Mouse (Mus musculus) heart, embryonic 13.5 days (tissue): ENCODE measurements around the gene Epha4. TPM values are rescaled to one million over a fixed set of nuclear protein-coding genes. Genes with fewer than 3 reads are reported as not detected.
A peak's percentile ranks its signal among the peaks of the same experiment; 100 is the strongest.

ENCODE experiments used
- ATAC-seq: fragments of 200-750 bp; cut with Nextera tagmentation; 2 replicates; pipeline ENCODE4 v1.8.0; 2017; ENCODE audit warnings: moderate TSS enrichment; ENCODE audit not compliant: insufficient number of reproducible peaks, low FRiP score, low TSS enrichment; ENCODE audit errors: extremely low read depth
- H3K27ac ChIP-seq: fragments of 300-500 bp; sonication (generic); replicated peaks from 2 replicates; pipeline ENCODE4 v1.5.1; 2015; ENCODE audit warnings: moderate library complexity, mild to moderate bottlenecking, inconsistent platforms
- H3K27me3 ChIP-seq: fragments of 300-500 bp; sonication (generic); replicated peaks from 2 replicates; pipeline ENCODE4 v1.6.1; 2015; ENCODE audit warnings: mild to moderate bottlenecking, inconsistent platforms
- H3K36me3 ChIP-seq: fragments of 300-500 bp; sonication (generic); 2 replicates; pipeline ENCODE4 v1.6.1; 2015; ENCODE audit warnings: mild to moderate bottlenecking, inconsistent platforms
- H3K4me1 ChIP-seq: fragments of 300-500 bp; sonication (generic); 2 replicates; pipeline ENCODE4 v1.6.1; 2015; ENCODE audit warnings: inconsistent platforms
- H3K4me2 ChIP-seq: fragments of 300-500 bp; sonication (generic); 2 replicates; pipeline ENCODE4 v1.6.1; 2015; ENCODE audit warnings: inconsistent platforms, mild to moderate bottlenecking, moderate library complexity
- H3K4me3 ChIP-seq: fragments of 300-500 bp; sonication (generic); 2 replicates; pipeline ENCODE4 v1.5.1; 2015; ENCODE audit warnings: moderate library complexity, mild to moderate bottlenecking, inconsistent platforms
- H3K9ac ChIP-seq: fragments of 300-500 bp; sonication (generic); 2 replicates; pipeline ENCODE4 v1.6.1; 2015; ENCODE audit warnings: inconsistent platforms, mild to moderate bottlenecking, moderate library complexity
- H3K9me3 ChIP-seq: fragments of 300-500 bp; sonication (generic); 2 replicates; pipeline ENCODE4 v1.6.1; 2016; ENCODE audit warnings: inconsistent platforms
- WGBS: fragments of 180-500 bp; shearing (Covaris S2); methylation state at CpG from one replicate; pipeline ENCODE4 v1.1.7; 2015; ENCODE audit warnings: mixed read lengths; 5-methylcytosine and 5-hydroxymethylcytosine counted together
- polyA plus RNA-seq: library from polyadenylated mRNA; unstranded; fragments of >200 nt; fragmentation: Nextera tagmentation; extraction: Ambion mirVana; gene quantifications from 2 replicates; pipeline ENCODE4 v1.2.1, GENCODE M21; 2015

The Epha4 gene
- polyA plus RNA-seq, 1 experiment from 2014 or later: 6.0 TPM

DNA sequence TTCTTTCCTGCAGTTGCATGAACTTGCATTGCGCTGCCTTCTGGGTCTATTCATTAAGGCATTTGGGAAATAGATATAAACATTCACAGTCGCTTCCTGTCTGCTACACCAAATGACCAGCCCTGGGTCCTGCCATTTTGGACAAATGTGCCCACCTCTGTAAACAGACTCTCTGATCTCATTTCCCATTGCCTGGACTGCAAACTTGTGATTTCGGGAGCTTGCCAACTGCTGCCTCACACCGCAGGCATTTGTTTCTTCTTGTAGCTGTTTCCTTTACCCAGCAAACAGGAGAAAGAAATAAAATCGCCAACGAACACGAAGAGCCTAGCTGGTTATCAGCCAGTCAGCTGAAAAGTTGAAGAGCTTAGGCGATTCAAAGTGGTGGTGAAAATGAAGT lies 10.2 kb upstream of the Epha4 start:
- H3K4me1 ChIP-seq: peaks cover 8% of the 10 kb centered on the region; the same call in 1 of the 2 replicates
- no peak overlapping the region for H3K4me3 ChIP-seq
- WGBS: 47% methylated on average over 8 of the region's 8 CpGs
- no peaks in the 10 kb centered on the region for H3K36me3 ChIP-seq
- H3K27ac ChIP-seq: no peak overlapping the region
- no peak overlapping the region for H3K9ac ChIP-seq
- ATAC-seq: no peak
- no peaks in the 10 kb centered on the region for H3K27me3 ChIP-seq
- H3K4me2 ChIP-seq: no peak overlapping the region
- no peaks in the 10 kb centered on the region for H3K9me3 ChIP-seq

DNA sequence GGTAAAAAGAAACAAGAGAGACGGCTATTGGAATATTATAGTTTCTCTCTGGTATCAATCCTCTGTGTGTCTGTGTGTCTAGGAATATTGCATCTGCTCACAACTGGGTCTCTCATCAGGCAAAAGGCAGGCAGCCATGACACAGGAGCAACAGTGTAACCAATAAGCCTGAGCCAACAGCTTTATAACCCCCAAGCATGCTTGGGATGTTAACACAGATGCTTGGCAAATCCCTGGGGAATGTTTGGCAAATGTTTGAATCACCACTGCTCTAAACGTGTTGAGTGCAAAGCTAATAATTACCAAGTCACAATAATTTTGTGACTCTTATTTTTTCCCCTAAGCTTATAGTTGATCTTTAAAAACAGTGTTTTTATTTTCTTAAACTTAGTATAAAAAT lies 8.5 kb upstream of the Epha4 start:
- peaks cover 8% of the 10 kb centered on the region; the same call in 1 of the 2 replicates for H3K4me1 ChIP-seq
- no peak overlapping the region for H3K4me2 ChIP-seq
- H3K9ac ChIP-seq: no peak overlapping the region
- ATAC-seq: no peak
- H3K27me3 ChIP-seq: no peaks in the 10 kb centered on the region
- H3K36me3 ChIP-seq: no peaks in the 10 kb centered on the region
- 78% methylated on average over 2 of the region's 2 CpGs for WGBS
- no peak overlapping the region for H3K4me3 ChIP-seq
- H3K9me3 ChIP-seq: no peaks in the 10 kb centered on the region
- no peak overlapping the region for H3K27ac ChIP-seq

DNA sequence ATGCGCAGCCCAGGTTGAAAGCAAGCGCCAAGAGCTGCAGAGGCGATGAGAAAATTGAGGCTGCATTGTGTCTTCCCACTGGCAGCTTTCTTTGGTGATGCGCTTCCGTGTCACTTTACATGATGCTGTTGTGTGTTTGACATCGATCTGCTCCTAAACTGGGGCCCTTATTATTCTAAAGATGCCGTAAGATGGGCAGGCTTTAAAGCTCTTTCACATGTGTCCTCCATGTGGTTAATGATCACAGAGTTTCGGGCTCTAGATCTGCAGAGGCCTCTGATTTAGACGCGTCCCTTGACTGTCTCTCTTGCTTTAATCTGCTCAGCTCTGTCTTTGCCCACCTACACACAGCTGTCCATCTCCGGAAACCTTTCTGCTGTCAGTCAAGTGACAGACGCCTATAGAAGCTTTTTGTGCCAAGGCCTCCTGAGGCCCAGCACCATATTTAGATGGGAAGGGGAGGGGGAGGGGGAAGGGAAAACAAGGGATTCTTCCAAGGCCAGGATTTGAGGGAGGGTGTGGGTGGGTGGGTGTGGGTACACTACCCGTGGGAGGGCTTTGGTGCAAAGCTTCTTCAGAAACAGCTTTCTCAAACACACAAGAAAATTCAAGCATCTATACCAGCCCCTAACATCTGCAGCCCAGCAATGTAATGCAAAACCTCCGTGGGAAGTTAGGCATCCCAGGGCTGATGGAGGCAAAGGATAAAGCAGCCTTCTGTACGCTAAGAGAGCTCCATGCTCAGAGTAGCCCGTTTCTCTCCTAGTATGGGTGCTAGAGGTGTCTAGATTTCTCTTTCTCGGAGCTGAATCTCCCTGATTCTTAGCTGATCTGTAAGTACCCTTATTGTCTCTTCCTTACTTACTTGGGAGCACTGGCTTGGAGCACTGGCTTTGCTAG lies 7.0 kb upstream of the Epha4 start:
- Histone ChIP-seq H3K4me2 (peak overlapping the region; percentile 42), H3K9me3 (no peaks in the 10 kb centered on the region), H3K9ac (peak overlapping the region; percentile 44; the same call in 1 of the 2 replicates), H3K27ac (no peak overlapping the region), H3K4me1 (peaks cover 9% of the 10 kb centered on the region; the same call in 1 of the 2 replicates), H3K27me3 (peaks cover 11% of the 10 kb centered on the region), H3K36me3 (no peaks in the 10 kb centered on the region), H3K4me3 (no peak overlapping the region)
- WGBS: 31% methylated on average over 16 of the region's 17 CpGs
- ATAC-seq: no peak

DNA sequence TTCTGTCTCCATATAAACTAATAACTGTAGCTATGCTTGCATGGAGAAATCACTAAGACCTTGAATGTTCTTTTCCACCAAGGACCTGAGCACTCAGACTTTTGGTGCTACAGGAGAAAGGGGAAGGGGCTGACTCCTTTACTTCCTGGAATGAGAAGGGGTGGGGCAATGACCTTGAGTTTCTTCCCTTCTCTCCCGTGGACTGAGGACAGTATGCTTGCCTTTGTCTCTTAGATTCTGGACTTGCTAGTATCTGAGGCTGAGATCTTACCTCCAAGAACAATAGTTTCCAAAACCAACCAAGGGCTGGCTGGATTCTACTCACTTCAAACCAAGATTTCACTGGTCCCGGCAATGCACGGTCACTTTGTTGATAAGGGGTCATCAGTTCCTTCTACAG lies 3.8 kb upstream of the Epha4 start:
- WGBS: 48% methylated on average over 3 of the region's 3 CpGs
- H3K27ac ChIP-seq: no peak overlapping the region

DNA sequence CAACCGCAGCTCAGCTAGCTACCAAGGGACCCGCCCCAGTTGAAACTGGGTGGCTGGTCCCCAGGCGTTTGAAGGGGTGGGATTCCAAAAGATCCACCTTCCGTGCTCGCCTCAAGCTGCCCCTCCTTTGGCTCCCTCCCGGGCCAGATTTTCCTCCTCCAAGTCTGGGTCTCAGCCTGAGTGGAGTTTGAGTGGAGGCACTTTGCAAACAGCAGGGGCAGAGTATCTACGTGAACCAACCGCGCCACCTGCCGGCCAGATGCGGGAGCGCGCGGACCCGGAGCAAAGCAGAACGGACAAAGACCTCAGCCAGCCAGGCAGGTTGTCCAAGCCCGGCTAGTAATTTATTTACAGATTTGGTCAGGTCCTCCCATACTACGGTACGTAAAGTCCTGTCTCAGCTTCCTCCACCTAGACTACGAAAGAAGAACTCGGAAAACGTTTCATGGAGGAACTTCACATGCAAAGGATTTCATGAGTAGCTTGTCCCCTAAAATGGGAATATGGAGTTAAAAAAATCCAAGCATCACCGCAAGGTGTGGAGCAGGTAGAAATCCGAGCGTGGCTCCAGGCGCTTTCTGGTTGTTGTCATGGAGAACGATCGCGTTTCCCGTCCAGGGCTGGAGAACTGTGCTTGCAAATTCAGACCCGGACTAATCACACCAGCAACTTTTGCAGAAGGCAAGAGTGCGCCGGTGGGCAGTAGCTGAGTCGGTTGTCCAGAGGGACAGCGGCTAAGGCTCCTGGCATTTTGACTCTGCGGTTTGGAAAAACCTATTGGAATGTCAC lies 1.5 kb upstream of the Epha4 start:
- ATAC-seq: peak; percentile 37; the same call in 1 of the 2 replicates
- peak overlapping the region; percentile 97 for H3K4me2 ChIP-seq
- H3K36me3 ChIP-seq: no peaks in the 10 kb centered on the region
- H3K27ac ChIP-seq: no peak overlapping the region
- H3K9ac ChIP-seq: peak overlapping the region; percentile 81
- H3K4me3 ChIP-seq: peak overlapping the region; percentile 75
- H3K9me3 ChIP-seq: no peaks in the 10 kb centered on the region
- H3K4me1 ChIP-seq: peaks cover 24% of the 10 kb centered on the region
- WGBS: 2% methylated on average over 36 of the region's 36 CpGs
- H3K27me3 ChIP-seq: peaks cover 18% of the 10 kb centered on the region

More for the DNA sequence above, 3.8 kb upstream of the Epha4 start:
- Histone ChIP-seq H3K27me3 (peaks cover 14% of the 10 kb centered on the region), H3K4me1 (peaks cover 13% of the 10 kb centered on the region; the same call in 1 of the 2 replicates), H3K4me3 (no peak overlapping the region), H3K4me2 (no peak overlapping the region), H3K9me3 (no peaks in the 10 kb centered on the region), H3K36me3 (no peaks in the 10 kb centered on the region), H3K9ac (no peak overlapping the region)
- ATAC-seq: no peak

DNA sequence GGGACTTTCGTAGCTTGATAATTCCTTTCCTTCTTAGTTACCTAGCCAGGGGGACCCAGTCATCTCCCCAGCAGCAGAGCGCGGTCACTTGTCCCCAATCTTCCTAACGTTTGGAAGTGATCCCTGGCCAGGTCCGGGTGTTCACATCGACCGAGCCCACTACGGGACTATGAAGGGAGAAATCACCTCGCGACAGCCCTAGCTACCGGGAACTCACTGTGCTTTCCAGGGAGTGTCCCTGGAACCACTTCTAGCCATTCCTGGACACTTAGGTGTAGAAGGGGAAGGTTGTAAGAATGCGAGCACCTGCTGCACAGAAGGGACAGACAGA lies 728 bp upstream of the Epha4 start:
- Histone ChIP-seq H3K27ac (0 out of 2 replicates have a peak overlapping the region, but pooled peaks have one; percentile 0), H3K36me3 (no peaks in the 10 kb centered on the region), H3K9me3 (no peaks in the 10 kb centered on the region), H3K4me1 (peaks cover 25% of the 10 kb centered on the region), H3K27me3 (peaks cover 18% of the 10 kb centered on the region), H3K4me3 (peak overlapping the region; percentile 75), H3K9ac (peak overlapping the region; percentile 81), H3K4me2 (peak overlapping the region; percentile 97)
- under 1% methylated on average over 12 of the region's 12 CpGs for WGBS
- no peak for ATAC-seq

DNA sequence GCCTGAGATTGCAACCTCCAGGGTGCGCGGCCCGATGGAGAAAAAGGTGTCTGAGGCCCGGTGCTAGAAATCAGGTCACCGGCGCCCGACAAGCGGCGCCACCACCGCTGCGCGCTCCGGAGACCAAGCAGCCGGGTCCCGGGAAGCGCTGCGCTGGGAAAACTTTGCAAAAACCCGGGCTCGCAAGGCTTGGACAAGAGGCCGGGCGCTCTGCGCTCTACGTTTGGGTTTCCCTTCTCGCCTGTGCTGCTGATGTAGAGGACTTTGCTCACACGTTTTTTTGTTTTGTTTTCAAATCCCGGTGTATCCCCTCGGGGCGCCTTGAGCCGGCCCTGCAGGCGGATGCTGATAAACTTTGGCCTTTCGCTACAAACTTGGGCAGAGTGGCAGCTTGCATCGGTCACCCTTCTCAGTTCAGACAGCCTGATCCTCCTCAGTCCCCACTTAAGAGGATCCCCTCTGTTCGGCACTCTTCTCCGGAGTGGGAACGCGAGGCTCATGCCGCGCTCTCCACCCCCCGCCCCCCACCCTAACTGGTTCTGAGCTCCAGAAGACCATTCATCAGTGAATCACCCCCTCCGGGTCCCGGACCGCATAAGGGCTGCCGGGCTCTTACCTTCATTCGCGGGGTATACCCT lies 444 bp downstream of the Epha4 start:
- Histone ChIP-seq H3K4me2 (peak overlapping the region; percentile 97), H3K9me3 (no peaks in the 10 kb centered on the region), H3K4me1 (peaks cover 25% of the 10 kb centered on the region), H3K27me3 (peaks cover 18% of the 10 kb centered on the region), H3K4me3 (peak overlapping the region; percentile 75), H3K9ac (peak overlapping the region; percentile 84), H3K27ac (peak overlapping the region; percentile 68), H3K36me3 (peaks cover 9% of the 10 kb centered on the region)
- ATAC-seq: no peak
- WGBS: under 1% methylated on average over 45 of the region's 45 CpGs

DNA sequence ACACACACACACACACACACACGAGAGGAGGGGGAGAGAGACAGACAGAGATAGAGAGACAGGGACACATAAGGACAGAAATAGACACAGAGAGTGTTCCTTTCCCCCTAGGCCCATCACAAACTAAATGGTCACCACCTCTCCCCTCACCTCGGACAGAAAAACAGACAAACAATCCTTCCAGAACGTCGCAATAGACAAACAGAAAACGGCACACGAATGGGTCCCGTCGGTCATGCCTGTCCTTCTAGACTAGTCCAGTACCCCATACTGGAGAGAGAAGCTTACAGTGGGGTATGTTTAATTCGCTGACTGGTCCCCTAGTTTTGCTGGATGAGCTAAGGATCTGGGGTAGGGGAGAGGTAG lies 946 bp downstream of the Epha4 start:
- peak overlapping the region; percentile 75 for H3K4me3 ChIP-seq
- H3K4me2 ChIP-seq: peak overlapping the region; percentile 97
- H3K36me3 ChIP-seq: peaks cover 11% of the 10 kb centered on the region
- 1% methylated on average over 9 of the region's 9 CpGs for WGBS
- H3K4me1 ChIP-seq: peaks cover 25% of the 10 kb centered on the region
- peak overlapping the region; percentile 68 for H3K27ac ChIP-seq
- no peaks in the 10 kb centered on the region for H3K9me3 ChIP-seq
- H3K9ac ChIP-seq: peak overlapping the region; percentile 84
- no peak for ATAC-seq
- H3K27me3 ChIP-seq: peaks cover 18% of the 10 kb centered on the region

DNA sequence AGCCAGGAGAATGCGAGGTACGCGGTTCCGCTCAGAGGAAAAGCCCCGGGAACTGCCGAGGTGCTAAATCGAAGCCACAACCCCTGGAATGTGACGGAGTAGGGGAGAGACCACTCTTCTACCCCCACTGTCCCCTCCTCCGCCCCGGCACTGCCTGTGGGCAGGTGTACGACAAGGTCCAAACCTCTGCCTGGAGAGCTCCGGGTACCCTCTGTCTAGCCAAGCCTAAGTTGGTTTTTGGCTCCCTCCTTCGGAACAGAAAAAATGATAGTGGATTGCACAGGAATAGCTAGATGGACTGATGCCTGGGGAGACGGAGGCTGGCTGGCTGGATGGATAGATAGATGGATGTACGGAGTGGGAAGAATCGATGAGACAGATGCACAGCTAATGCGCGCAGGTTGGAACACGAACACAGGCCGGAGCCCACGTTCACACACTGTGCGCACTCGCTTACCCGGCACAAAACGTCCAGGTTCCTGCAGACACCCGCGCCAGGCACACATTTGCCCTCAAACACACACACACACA lies 1.4 kb downstream of the Epha4 start:
- Histone ChIP-seq H3K9ac (peak overlapping the region; percentile 84), H3K9me3 (no peaks in the 10 kb centered on the region), H3K27me3 (peaks cover 18% of the 10 kb centered on the region), H3K4me1 (peaks cover 25% of the 10 kb centered on the region), H3K4me3 (peak overlapping the region; percentile 75), H3K36me3 (peaks cover 11% of the 10 kb centered on the region), H3K4me2 (peak overlapping the region; percentile 97), H3K27ac (no peak overlapping the region; the same call in 1 of the 2 replicates)
- under 1% methylated on average over 27 of the region's 27 CpGs for WGBS
- no peak for ATAC-seq

DNA sequence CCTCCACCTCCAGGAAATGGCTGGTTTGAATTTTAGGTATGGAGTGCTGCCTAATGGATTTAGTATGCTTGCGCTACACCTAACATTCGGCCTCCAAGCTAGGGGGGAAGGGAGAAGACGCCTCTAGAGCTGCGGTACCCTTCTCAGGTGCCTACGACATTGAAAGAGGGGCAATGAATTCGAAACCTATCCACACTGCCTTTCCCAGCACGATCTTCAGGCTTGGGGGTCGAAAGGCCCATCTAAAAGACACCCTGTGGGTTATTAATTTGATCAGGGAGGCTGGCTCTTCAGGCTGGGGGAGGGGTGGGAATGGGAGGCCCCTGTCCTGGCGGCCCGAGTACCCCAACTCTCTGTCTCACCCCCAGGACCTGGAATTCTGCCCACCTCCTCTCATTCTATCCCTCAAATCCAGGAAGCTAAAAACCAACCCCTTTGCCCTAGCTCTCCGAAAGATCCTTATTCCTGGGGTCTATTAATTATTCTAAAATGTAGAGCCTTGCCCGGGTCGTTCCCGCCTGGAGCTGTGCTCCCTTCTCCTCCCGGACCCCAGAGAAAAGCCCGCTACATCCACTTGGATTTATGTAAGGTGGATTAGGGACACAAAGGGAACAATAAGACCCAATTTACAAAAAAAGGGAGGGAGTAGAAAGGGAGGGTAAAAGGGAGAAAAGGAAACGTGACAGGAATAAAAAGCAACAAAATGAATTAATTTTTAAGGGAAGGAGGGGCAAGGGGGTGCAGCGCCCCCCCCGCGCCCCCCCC lies 2.3 kb downstream of the Epha4 start:
- peaks cover 11% of the 10 kb centered on the region for H3K36me3 ChIP-seq
- H3K4me3 ChIP-seq: peak overlapping the region; percentile 75
- peak overlapping the region; percentile 84 for H3K9ac ChIP-seq
- H3K27me3 ChIP-seq: peaks cover 14% of the 10 kb centered on the region
- peaks cover 25% of the 10 kb centered on the region for H3K4me1 ChIP-seq
- H3K4me2 ChIP-seq: peak overlapping the region; percentile 97
- H3K9me3 ChIP-seq: no peaks in the 10 kb centered on the region
- H3K27ac ChIP-seq: no peak overlapping the region
- no peak for ATAC-seq
- WGBS: 5% methylated on average over 20 of the region's 20 CpGs
